Mouse (Mus musculus): ENCODE results near the gene Smc5.

- TF ChIP-seq CTCF (conservative IDR thresholded peaks at IDR 0.05; ENCODE audit: low read length) (no peak), POU5F1 (IDR thresholded peaks at IDR 0.05; ENCODE audit: borderline replicate concordance, low read length) (no peak)
Measured at GRCm38 (mm10) chr19:23317295-23317988, 43.7 kb upstream of the Smc5 start.
